Mouse (Mus musculus) inflammation-experienced regulatory T-cells, adult 6 months (primary cell): ENCODE results near the gene Trappc3. TPM values are rescaled to one million over a fixed set of nuclear protein-coding genes. Genes with fewer than 3 reads are reported as not detected.

Experiments used
- ATAC-seq: one replicate; pipeline ENCODE4 v1.8.0; 2017
- polyA plus RNA-seq, 3 experiments: library from polyadenylated mRNA; unstranded; fragments of 100-300 nt; shearing (Covaris generic); gene quantifications; one replicate each; pipeline ENCODE4 v1.2.1; 2017

Gene Trappc3
- polyA plus RNA-seq, 3 experiments from 2014 or later = 55.8 to 71.3 (median 70.8) TPM

DNA sequence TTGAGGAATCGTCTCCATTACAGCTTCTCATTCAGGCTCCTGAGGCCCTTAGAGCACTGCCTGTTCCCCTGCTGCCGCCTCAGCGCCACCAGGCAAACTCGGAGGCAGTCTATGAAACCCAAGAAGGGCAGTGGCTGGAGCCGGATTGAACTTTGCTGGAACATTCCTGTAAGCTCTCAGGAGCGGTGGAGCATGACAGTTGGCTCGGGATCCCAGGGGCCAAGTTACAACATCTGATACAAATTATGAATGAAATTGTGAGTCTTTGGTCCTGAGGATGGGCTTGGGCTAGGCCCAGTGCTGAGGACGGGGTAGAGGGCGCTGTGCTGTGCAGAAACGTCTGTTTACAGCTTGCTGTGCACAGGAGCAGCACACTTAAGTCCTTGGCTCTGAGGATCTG, 52.3 kb downstream of the Trappc3 start:
- ATAC-seq = no peak

DNA sequence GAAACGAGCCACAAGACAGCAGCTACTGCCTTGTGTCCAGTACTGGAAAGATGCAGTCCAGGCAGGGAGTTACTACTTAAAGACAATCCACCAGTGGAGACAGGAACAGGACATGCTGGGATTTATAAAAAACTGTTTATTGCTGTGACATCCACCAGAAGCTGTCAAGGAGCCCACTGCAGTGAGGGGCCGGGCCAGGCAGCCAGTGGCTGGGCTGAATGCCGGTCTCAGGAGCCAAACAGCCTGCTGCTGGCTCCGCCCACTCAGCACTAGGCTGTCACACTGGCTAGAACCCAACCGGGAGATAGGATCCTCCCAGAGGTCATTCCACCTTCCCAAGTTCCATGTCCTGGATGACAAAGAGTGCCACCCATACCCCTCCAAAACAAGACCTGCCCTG, 53.8 kb downstream of the Trappc3 start:
- ATAC-seq = no peak

DNA sequence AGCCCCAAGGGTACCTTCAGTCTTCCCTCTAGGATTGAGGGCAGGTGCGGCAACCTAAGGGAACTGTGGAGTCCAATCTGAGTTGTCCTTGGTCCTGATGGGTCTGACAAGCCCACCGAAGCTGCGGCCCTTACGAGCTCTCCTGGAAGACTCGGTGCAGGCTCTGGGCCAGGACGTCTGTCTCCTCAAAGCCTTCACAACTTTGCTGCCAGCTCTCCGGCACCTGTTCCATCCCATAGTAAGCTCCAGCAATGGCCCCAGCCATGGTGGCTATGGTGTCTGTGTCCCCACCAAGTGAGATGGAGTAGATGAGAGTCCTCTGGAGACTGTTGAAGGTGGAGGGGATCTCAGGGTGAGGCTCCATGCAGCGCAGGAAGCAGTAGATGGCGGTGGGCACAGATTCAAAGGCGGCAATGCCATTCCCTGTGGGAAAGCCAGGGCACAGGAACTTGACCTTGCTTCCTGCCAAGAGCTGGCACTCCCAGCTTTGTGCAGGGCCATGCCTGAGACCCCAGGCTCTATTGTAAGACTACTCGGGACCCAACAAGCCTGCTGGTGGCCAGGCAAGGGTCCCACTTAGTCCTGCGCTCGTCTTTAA, 54.4 kb downstream of the Trappc3 start:
- no peak for ATAC-seq

DNA sequence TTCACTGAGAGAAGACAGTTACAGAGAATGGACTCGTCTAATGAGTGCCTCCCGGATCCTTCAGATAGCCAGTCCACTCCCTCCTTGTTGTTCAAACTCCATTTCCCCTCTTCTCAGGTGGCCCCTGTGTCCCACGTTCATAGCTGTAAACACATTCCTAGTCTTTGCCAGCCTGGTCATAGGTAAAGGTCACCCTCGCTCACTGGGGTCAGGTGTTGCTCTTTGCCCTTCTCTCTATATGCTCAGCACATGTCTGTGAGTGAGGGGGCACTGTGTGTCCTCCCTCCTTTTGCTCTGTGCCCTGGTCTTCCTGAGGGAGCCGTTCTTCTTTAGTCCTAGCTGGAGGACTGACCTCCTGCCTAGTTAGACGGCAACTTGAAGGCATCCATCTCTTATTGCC, 57.7 kb downstream of the Trappc3 start:
- no peak for ATAC-seq

DNA sequence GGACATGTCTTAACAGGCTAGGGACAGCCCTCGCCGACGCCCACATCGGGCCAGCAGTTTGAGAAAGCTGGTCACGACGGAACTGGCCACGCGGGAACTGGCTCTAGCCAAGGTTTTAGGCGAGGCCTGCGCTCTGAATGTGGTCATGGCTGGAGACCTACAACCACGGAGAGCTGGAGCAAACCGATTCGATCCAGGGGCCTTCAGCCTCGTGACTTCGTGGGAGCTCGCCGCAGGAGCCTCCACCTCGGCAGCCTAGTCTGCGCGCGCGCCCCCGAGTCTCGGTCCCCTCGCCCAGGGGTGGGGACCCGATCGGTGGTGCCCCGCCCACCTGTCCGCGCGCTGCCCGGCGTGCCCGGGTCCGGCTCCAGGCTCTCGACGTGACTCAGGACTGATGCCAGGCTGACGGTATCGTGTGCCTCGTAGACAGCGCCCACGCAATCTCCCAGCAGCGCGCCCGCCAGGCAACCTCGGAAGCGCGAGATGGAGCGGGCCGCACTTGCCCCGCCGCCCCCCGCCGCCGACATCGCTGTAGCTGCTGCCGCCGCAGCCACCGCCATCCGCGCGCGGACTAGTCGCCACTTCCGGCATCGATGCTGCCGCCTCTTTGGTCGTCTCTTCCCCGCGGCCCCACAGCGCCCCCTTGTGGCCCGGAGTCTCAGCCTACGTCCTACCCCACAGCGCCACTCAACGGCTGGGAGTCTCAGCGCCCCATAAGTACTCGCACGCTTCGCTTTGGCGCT, 59.2 kb downstream of the Trappc3 start, which contains the start of gene Adprhl2:
Gene Adprhl2 (minus strand): TSS at position 593 of the 743 bp plus-strand sequence.
- ATAC-seq = peak; percentile 97

DNA sequence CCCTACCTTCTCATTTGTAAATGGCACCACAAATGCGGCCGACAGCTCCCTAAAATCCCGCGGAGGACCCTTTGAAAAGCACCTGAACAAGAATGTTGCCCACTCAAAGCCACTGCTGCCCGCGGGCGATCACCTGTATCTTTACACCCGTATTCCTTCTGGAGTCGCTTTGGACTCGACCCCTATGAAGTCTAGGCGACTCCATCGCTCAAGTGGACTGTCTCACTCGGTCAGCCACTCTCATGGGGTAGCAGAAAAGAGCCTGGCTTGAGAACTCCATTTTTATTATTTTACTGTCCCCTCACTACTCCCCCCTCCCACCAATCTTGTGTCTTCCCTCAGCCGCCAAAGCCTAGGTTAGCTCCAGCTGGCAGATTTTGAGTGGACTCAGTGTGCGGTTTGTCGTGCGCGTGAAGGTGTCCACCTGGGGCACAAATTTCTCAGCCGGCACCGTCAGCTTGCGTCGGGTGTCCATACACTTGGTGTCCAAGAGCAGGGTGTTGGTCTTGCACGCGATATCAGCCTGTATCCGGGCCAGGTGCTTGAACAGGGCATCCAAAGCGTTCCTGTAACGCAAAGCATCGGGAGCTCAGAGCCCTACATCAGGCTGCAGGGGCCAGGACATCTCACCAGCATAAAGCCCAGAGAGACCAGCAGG, 59.9 kb downstream of the Trappc3 start:
- ATAC-seq = no peak

DNA sequence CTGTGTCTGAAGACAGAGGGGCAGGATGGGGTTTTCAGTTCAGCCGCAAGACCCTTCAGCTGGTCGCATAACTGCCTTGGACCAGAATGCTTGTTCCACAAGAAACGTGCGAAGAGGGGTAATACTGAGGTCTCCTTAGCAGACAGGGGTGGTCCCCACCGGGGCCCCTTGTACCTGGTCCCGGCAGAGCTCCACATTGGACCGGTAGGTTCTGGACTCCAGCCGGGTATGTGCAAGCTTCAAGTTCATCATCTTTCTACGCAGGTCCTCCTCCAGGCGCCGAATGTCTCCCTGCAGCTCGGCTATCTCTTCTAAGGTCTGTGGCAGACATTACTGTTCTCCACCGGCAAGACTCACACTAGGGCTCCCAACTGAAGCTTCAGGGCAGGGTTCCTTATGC, 60.5 kb downstream of the Trappc3 start:
- no peak for ATAC-seq

DNA sequence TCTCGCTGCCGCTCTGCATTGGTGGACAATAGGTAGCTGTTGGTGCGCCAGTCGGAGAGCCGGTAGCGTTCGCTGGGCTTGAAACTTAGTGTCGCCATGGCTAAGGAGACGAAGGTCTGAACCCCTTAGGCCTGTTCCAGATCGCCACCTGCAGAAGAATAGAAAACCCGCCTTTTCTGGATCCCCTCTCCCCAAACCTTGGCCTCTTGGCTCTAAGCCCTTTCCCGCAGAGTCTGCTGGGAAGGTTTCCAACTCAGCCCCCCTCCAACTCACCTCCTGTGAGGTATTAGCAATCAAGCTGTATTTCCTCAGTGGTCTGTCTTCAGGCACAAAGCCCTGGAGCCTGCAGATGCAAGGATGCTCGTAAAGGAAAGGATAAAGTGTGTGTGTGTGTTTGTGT, 62.7 kb downstream of the Trappc3 start:
- no peak for ATAC-seq

DNA sequence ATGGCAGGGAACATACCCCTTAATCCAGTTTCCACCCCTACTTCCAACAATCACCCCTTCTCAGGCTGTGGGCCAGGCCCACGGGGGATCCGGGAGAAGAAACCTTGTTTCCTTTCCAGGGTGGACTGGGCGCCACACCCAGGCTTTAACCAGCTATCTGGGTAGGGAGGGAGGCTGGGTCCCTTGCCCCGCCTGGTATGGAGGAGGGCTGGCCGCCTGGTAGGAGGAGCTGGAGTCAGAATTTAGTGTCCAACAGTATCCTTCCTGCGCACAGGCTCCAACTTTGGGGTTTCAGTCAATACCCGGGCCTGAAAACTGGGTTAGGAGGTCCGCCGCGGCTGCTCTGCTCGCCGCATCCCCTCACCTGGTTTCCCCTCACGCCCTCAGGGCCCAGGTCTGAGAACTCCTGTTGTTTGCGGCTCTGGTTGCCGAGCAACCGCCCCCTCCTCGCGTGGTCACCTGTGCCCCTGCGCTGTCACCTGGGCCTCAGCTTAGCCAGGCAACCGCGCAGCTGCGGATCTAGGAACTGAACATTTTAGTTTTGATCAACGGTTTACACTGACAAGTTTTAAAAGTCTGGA, 63.2 kb downstream of the Trappc3 start, which contains the start of gene Tekt2:
Gene Tekt2 (minus strand): TSS at position 408 of the 581 bp plus-strand sequence.
- no peak for ATAC-seq

Other genes with a start within 250 kb of the Trappc3 start
- gene Csf3r, start 237.8 kb upstream of the Trappc3 start, polyA plus RNA-seq = under 1 TPM in 1 of 3 experiments, not detected in 2; 0.44 TPM
- gene Mrps15, start 215.4 kb upstream of the Trappc3 start, polyA plus RNA-seq = 10 to 100 TPM; 56.3 to 65.7 (median 64.4) TPM
- gene Oscp1, start 203.8 kb upstream of the Trappc3 start, polyA plus RNA-seq = under 1 TPM; 0.24 to 0.66 (median 0.26) TPM
- 10 to 100 TPM; 55.6 to 76.5 (median 73.4) TPM for gene Lsm10, start 165.7 kb upstream of the Trappc3 start, polyA plus RNA-seq
- gene Stk40, start 158.4 kb upstream of the Trappc3 start, polyA plus RNA-seq = 10 to 100 TPM; 11.0 to 27.7 (median 16.5) TPM
- 10 to 100 TPM in 2 of 3 experiments, 1 to 10 TPM in 1; 8.5 to 14.5 (median 11.7) TPM for gene Eva1b, start 114.6 kb upstream of the Trappc3 start, polyA plus RNA-seq
- gene Sh3d21, start 98.8 kb upstream of the Trappc3 start, polyA plus RNA-seq = 1 to 10 TPM in 1 of 3 experiments, under 1 TPM in 2; 0.24 to 1.3 (median 0.59) TPM
- 100 to 1,000 TPM; 198 to 359 (median 205) TPM for gene Thrap3, start 59.6 kb upstream of the Trappc3 start, polyA plus RNA-seq
- gene Map7d1, start 6.0 kb upstream of the Trappc3 start, polyA plus RNA-seq = 1 to 10 TPM; 3.2 to 6.6 (median 5.1) TPM
- gene Col8a2, start 24.5 kb downstream of the Trappc3 start, polyA plus RNA-seq = not detected
- 10 to 100 TPM; 15.9 to 22.5 (median 22.1) TPM for gene Adprhl2, start 59.4 kb downstream of the Trappc3 start, polyA plus RNA-seq
- not detected for gene Tekt2, start 63.4 kb downstream of the Trappc3 start, polyA plus RNA-seq
- 10 to 100 TPM; 18.8 to 24.1 (median 19.1) TPM for gene Ago3, start 167.2 kb downstream of the Trappc3 start, polyA plus RNA-seq
- gene Ago1, start 206.3 kb downstream of the Trappc3 start, polyA plus RNA-seq = 10 to 100 TPM in 1 of 3 experiments, 1 to 10 TPM in 2; 5.8 to 10.3 (median 9.2) TPM